ENCODE assay signal across 8 mouse cellular contexts in the genomic region with DNA sequence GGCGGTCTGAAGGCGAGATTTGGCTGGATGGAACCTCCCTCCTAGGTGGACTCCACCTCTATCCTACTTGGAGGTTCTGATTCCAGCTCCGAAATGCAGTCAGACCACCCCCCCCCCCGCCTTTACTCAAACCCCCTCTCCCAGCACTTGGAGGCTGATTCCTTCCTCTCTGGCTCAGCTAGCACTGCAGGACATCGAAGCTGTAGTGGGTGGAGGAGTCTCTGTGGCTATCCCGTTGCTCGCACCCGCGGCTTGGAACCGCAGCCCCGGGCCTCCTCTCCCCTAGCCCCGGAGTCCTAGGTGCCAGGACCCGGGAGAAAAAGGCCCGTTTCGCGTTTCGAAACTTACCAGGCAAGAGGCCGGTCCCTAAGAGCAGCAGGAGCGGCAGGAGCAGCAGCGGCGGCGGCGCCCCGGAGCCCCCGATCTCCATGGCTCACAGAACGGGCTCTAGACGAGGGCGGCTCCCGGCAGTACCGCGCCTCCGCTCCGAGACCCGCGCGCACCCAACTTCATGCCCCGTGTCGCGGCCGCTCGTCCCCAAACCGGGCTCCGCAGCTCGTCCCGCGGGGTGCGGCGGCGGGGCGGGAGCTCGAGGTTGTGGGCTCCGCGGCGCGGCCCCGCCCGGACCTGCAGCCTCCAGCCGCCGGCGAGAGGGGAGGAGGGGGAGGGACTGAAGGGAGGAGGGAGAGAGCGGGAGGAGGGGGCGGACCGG. TPM values are rescaled to one million over a fixed set of nuclear protein-coding genes. Genes with fewer than 3 reads are reported as not detected.
A peak's percentile ranks its signal among the peaks of the same experiment; 100 is the strongest.
DNase-seq lines count a peak whose midpoint lies in the region; ATAC-seq lines count a peak whose summit lies in the region.

No protein-coding gene starts in this region.

- H3K36me3 ChIP-seq in heart, embryonic 13.5 days = no peaks in the 10 kb centered on the region
- no peaks in the 10 kb centered on the region for H3K36me3 ChIP-seq in forebrain, embryonic 10.5 days (replicated peaks)
- H3K36me3 ChIP-seq in intestine, embryonic 16.5 days (ENCODE audit: control insufficient read depth, insufficient read depth, low read length) = no peaks in the 10 kb centered on the region
- H3K36me3 ChIP-seq in midbrain, embryonic 12.5 days = 0 out of 2 replicates have a peak, but pooled peaks cover 2% of the 10 kb centered on the region

- peak overlapping the region; percentile 92 for H3K4me2 ChIP-seq in heart, embryonic 13.5 days
- H3K4me2 ChIP-seq in intestine, embryonic 16.5 days (ENCODE audit: low read depth, low read length) = peak overlapping the region; percentile 93
- peak overlapping the region; percentile 80 for H3K4me2 ChIP-seq in midbrain, embryonic 12.5 days (replicated peaks)

- ATAC-seq in heart, embryonic 13.5 days (ENCODE audit: extremely low read depth, insufficient number of reproducible peaks, low FRiP score, low TSS enrichment) = no peak
- ATAC-seq in intestine, embryonic 16.5 days = peak; percentile 32; the same call in 1 of the 2 replicates
- peak; percentile 44; the same call in 1 of the 2 replicates for ATAC-seq in midbrain, embryonic 12.5 days (ENCODE audit: low FRiP score, low read depth)

- no peak overlapping the region for H3K27ac ChIP-seq in heart, embryonic 13.5 days (replicated peaks)
- peak overlapping the region; percentile 73 for H3K27ac ChIP-seq in forebrain, embryonic 10.5 days
- H3K27ac ChIP-seq in intestine, embryonic 16.5 days (ENCODE audit: low read length) = no peak overlapping the region
- peak overlapping the region; percentile 58 for H3K27ac ChIP-seq in midbrain, embryonic 12.5 days (replicated peaks)

- peaks cover 32% of the 10 kb centered on the region for H3K4me1 ChIP-seq in heart, embryonic 13.5 days
- peaks cover 58% of the 10 kb centered on the region for H3K4me1 ChIP-seq in forebrain, embryonic 10.5 days
- peaks cover 13% of the 10 kb centered on the region for H3K4me1 ChIP-seq in intestine, embryonic 16.5 days (ENCODE audit: control insufficient read depth, insufficient read depth, low read length)
- peaks cover 46% of the 10 kb centered on the region for H3K4me1 ChIP-seq in midbrain, embryonic 12.5 days

- peak overlapping the region; percentile 55 for H3K4me3 ChIP-seq in heart, embryonic 13.5 days
- peak overlapping the region; percentile 62 for H3K4me3 ChIP-seq in forebrain, embryonic 10.5 days
- peak overlapping the region; percentile 60 for H3K4me3 ChIP-seq in intestine, embryonic 16.5 days (ENCODE audit: low read length)
- peak overlapping the region; percentile 73 for H3K4me3 ChIP-seq in midbrain, embryonic 12.5 days

- WGBS in heart, embryonic 13.5 days = under 1% methylated on average over 62 of the region's 63 CpGs
- WGBS in forebrain, embryonic 10.5 days = under 1% methylated on average over 61 of the region's 63 CpGs
- WGBS in intestine, embryonic 16.5 days = 2% methylated on average over 56 of the region's 63 CpGs
- under 1% methylated on average over 57 of the region's 63 CpGs for WGBS in midbrain, embryonic 12.5 days

- no peaks in the 10 kb centered on the region for H3K9me3 ChIP-seq in heart, embryonic 13.5 days
- H3K9me3 ChIP-seq in forebrain, embryonic 10.5 days = no peaks in the 10 kb centered on the region
- no peaks in the 10 kb centered on the region for H3K9me3 ChIP-seq in intestine, embryonic 16.5 days (ENCODE audit: control insufficient read depth, low read length)
- no peaks in the 10 kb centered on the region for H3K9me3 ChIP-seq in midbrain, embryonic 12.5 days

- DNase-seq in heart, adult 8-10 months (ENCODE audit: low spot score) = no peak
- DNase-seq in adrenal gland, adult 2 months = peak; percentile 61
- DNase-seq in forebrain, embryonic 10.5 days (ENCODE audit: extremely low spot score, low spot score) = peak; percentile 59
- DNase-seq in MN1 (ENCODE audit: low spot score) = no peak
- DNase-seq in spleen, postnatal 10 days (ENCODE audit: low spot score in 2 of 2) = no peak

- peak overlapping the region; percentile 67 for H3K9ac ChIP-seq in heart, embryonic 13.5 days
- H3K9ac ChIP-seq in intestine, embryonic 16.5 days (ENCODE audit: low read depth, low read length) = peak overlapping the region; percentile 59
- H3K9ac ChIP-seq in midbrain, embryonic 12.5 days (replicated peaks) = peak overlapping the region; percentile 84

- H3K27me3 ChIP-seq in heart, embryonic 13.5 days (replicated peaks) = peaks cover 100% of the 10 kb centered on the region
- peaks cover 84% of the 10 kb centered on the region for H3K27me3 ChIP-seq in forebrain, embryonic 10.5 days (ENCODE audit: poor library complexity, severe bottlenecking)
- peaks cover 50% of the 10 kb centered on the region for H3K27me3 ChIP-seq in intestine, embryonic 16.5 days (replicated peaks; ENCODE audit: control insufficient read depth, insufficient read depth, low read length)
- H3K27me3 ChIP-seq in midbrain, embryonic 12.5 days = peaks cover 42% of the 10 kb centered on the region

RNA-seq across cellular contexts. Expression of gene Chrna4, which starts 4.5 kb away (rescaled TPM):
- 0.37 and 0.48 TPM in 2 replicates for polyA plus RNA-seq in heart, embryonic 13.5 days (2015; fragmentation: Nextera tagmentation; extraction: Ambion mirVana)
- not detected for total RNA-seq in heart, adult 8-10 months (2022)
- total RNA-seq in adrenal gland, adult 2 months (2021) = 10 to 100 TPM in 1 of 2 experiments, 1 to 10 TPM in 1; 6.5 to 35.4 TPM
- polyA plus RNA-seq in adrenal gland, adult 2 months (2012; rRNA removed) = 8.9 and 13.8 TPM in 2 replicates
- polyA plus RNA-seq in forebrain, embryonic 10.5 days (2016; fragmentation: Nextera tagmentation; extraction: Ambion mirVana) = 5.7 and 5.8 TPM in 2 replicates
- 0.51 and 0.70 TPM in 2 replicates for polyA plus RNA-seq in intestine, embryonic 16.5 days (2015; fragmentation: Nextera tagmentation; extraction: Ambion mirVana)
- 43.2 and 44.3 TPM in 2 replicates for polyA plus RNA-seq in midbrain, embryonic 12.5 days (2016; fragmentation: Nextera tagmentation; extraction: Ambion mirVana)

RNA-seq across cellular contexts. Expression of gene Col20a1, which starts 52.5 kb away (rescaled TPM):
- 0.24 and 0.33 TPM in 2 replicates for polyA plus RNA-seq in heart, embryonic 13.5 days (2015; fragmentation: Nextera tagmentation; extraction: Ambion mirVana)
- total RNA-seq in heart, adult 8-10 months (2022) = under 1 TPM; 0.19 to 0.75 (median 0.28) TPM
- 1 to 10 TPM; 1.6 to 3.3 TPM for total RNA-seq in adrenal gland, adult 2 months (2021)
- 4.3 and 5.4 TPM in 2 replicates for polyA plus RNA-seq in adrenal gland, adult 2 months (2012; rRNA removed)
- polyA plus RNA-seq in forebrain, embryonic 10.5 days (2016; fragmentation: Nextera tagmentation; extraction: Ambion mirVana) = 0.07 and 0.17 TPM in 2 replicates
- 0.27 and 0.61 TPM in 2 replicates for polyA plus RNA-seq in intestine, embryonic 16.5 days (2015; fragmentation: Nextera tagmentation; extraction: Ambion mirVana)
- polyA plus RNA-seq in midbrain, embryonic 12.5 days (2016; fragmentation: Nextera tagmentation; extraction: Ambion mirVana) = 0.18 and 0.22 TPM in 2 replicates

Comparison
In these comparisons a context has a peak if more than half of its experiments do, and no peak if none do; other contexts are left out.
1. H3K27ac ChIP-seq: peak in forebrain, embryonic 10.5 days (single experiment) and midbrain, embryonic 12.5 days (single experiment); none in heart, embryonic 13.5 days (single experiment) and intestine, embryonic 16.5 days (single experiment).
2. DNase-seq: peak in adrenal gland, adult 2 months (single experiment) and forebrain, embryonic 10.5 days (single experiment); none in heart, adult 8-10 months (single experiment), MN1 (single experiment) and spleen, postnatal 10 days (0 of 2).
3. Peak in every context shown above with its lines, with median percentiles within 50 percentile points of each other: H3K4me2 ChIP-seq, H3K4me3 ChIP-seq and H3K9ac ChIP-seq.